Mouse (Mus musculus) erythroblast, embryonic 14.5 days (primary cell): ENCODE data around the gene Gm49336. TPM values are rescaled to one million over a fixed set of nuclear protein-coding genes. Genes with fewer than 3 reads are reported as not detected.
A peak's percentile ranks its signal among the peaks of the same experiment; 100 is the strongest.

Experiments
- H3K27me3 ChIP-seq: 2 replicates; pipeline ENCODE4 v1.6.1; 2012; ENCODE audit warnings: inconsistent platforms; ENCODE audit not compliant: control insufficient read depth
- H3K36me3 ChIP-seq: 2 replicates; pipeline ENCODE4 v1.6.1; 2012; ENCODE audit warnings: mild to moderate bottlenecking, inconsistent platforms; ENCODE audit not compliant: control insufficient read depth
- H3K4me1 ChIP-seq: 2 replicates; pipeline ENCODE4 v1.6.1; 2012; ENCODE audit warnings: inconsistent platforms; ENCODE audit not compliant: control insufficient read depth
- H3K4me3 ChIP-seq: replicated peaks from 2 replicates; pipeline ENCODE3; 2012; ENCODE audit warnings: moderate library complexity, mild to moderate bottlenecking, inconsistent platforms
- H3K9me3 ChIP-seq: 2 replicates; pipeline ENCODE4 v1.6.1; 2012; ENCODE audit warnings: low read length, inconsistent platforms, mixed read lengths; ENCODE audit not compliant: control insufficient read depth
- GATA1 ChIP-seq: IDR thresholded peaks from 2 replicates; pipeline ENCODE4 v1.6.1; 2012; ENCODE audit warnings: low read length, inconsistent platforms, mixed read lengths
- TAL1 ChIP-seq: IDR thresholded peaks from 3 replicates; pipeline ENCODE4 v1.6.1; 2012; ENCODE audit warnings: low read length, inconsistent platforms, mixed read lengths
- polyA plus RNA-seq: library from polyadenylated mRNA; stranded (reverse); fragments of >175 nt; gene quantifications from 2 replicates; pipeline ENCODE4 v1.2.3, GENCODE M21; 2012

The Gm49336 gene
- polyA plus RNA-seq, 1 experiment = 0.49 TPM

GRCm38 (mm10) chr14:60176891-60177613 is 74.3 kb downstream of the Gm49336 start:
- Histone ChIP-seq H3K4me1 (peaks cover 7% of the 10 kb centered on the region), H3K27me3 (peaks cover 44% of the 10 kb centered on the region), H3K4me3 (peak overlapping the region; percentile 57), H3K36me3 (no peaks in the 10 kb centered on the region), H3K9me3 (no peaks in the 10 kb centered on the region; the same call in 1 of the 2 replicates)
- TF ChIP-seq TAL1 = no peak

DNA sequence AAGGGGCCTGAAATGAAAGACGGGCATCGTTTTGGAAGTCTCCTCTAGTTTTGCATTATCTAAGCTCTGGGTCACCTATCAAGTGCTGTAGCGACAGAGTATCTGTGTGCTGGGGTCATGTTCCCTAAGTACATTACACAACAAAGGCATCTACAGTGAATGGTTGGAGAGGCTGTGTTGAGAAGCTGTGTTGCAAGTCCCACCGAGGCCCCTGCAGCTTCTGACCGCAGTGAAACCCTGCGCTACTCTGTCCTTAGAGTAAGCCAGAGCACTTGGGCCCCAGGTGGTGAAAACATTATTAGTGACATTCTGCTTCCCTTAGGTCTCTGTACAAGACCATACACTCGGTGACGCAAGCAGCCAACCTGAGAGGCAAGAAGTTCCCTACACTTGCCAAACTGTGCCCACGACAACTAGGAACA is 74.8 kb downstream of the Gm49336 start:
- Histone ChIP-seq H3K4me3 (peak overlapping the region; percentile 57), H3K4me1 (peaks cover 7% of the 10 kb centered on the region), H3K27me3 (peaks cover 44% of the 10 kb centered on the region), H3K9me3 (no peaks in the 10 kb centered on the region; the same call in 1 of the 2 replicates), H3K36me3 (no peaks in the 10 kb centered on the region)
- TF ChIP-seq GATA1 (no peak), TAL1 (no peak)

DNA sequence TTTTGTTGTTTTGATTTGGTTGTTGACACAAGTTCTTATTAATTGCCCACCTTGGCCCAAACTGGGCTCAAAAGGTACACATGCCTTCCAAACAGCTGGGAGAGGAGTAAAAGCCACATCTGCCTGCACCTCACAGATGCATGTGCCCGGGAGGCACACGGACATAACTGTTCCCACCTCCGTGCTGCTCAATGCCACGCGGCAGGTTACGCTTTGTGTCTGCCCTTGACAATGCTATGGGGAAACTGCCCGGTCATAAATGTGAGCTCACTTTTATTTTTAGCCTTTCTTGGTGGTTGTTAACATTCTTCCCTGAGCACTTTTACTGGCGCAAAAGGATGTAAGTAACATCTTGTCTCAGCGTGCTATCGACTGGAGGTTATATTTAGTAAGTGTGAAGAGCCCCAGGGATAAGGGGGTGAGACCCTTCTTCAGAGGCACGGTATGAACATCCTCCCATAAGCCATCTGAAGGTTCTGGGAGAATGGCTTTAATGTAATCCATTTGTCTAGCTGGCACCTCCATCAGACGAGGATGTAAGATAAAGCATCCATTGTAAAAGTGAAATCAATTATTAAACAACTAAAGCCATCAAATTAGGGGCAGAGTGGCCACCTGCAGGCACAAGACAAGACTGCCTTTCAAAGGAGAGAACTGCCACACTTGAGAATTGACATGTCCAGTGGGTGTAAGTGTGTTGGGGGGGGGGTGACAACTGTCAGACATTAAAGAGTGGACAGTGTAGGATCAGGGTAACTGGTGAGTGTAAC is 78.8 kb downstream of the Gm49336 start:
- Histone ChIP-seq H3K4me3 (no peak overlapping the region), H3K27me3 (peaks cover 23% of the 10 kb centered on the region), H3K4me1 (peaks cover 7% of the 10 kb centered on the region), H3K36me3 (no peaks in the 10 kb centered on the region), H3K9me3 (no peaks in the 10 kb centered on the region; the same call in 1 of the 2 replicates)
- TF ChIP-seq TAL1 (no peak), GATA1 (no peak)

DNA sequence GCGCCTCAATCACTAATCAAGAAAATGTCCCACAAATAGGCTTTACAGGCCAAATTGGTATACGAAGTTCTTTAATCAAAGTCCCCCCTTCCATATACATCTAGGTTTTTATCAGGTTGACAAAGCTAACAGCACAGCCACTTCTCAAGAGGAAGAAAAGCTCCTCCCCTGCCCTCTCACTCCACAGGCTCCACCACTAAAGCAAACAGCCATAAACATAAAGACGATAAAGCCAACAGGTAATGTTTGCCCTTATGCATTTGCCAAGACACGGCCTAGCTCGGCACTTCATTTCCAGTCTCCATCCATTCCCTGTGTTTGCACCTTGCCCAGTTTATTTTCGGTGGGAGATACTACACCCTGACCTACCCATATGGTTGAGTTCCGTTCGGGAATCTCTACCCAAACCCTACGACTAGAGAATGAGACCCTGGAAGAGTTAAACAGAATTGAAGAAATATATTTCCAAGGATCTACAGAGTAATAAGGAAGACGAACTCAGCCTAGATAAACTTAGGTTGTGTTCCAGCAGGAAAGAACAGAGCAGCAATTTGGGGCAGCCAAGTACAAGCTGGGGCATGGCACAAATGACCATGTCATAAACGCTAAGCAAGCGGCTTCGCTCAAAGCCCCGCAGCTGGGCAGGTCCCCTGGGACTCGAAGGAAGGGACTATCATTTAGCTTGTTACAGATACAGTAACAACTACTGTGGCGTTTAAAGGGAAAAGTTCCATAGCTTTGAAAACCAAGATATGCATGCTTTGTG is 80.3 kb downstream of the Gm49336 start:
- Histone ChIP-seq H3K27me3 (peaks cover 9% of the 10 kb centered on the region), H3K4me3 (no peak overlapping the region), H3K4me1 (no peaks in the 10 kb centered on the region), H3K9me3 (no peaks in the 10 kb centered on the region), H3K36me3 (no peaks in the 10 kb centered on the region)
- TF ChIP-seq TAL1 = no peak
- no peak for TF ChIP-seq GATA1

GRCm38 (mm10) chr14:60163367-60163766 is 87.9 kb downstream of the Gm49336 start:
- H3K27me3 ChIP-seq = no peaks in the 10 kb centered on the region
- H3K4me3 ChIP-seq = no peak overlapping the region
- no peak for TF ChIP-seq GATA1
- no peak for TF ChIP-seq TAL1
- H3K36me3 ChIP-seq = no peaks in the 10 kb centered on the region; the same call in 1 of the 2 replicates
- H3K4me1 ChIP-seq = no peaks in the 10 kb centered on the region
- H3K9me3 ChIP-seq = no peaks in the 10 kb centered on the region

Other genes with a start within 250 kb of the Gm49336 start
- 0.01 TPM in 1 of 2 replicates, not detected in the other for gene Atp8a2, start 54.3 kb downstream of the Gm49336 start, polyA plus RNA-seq
- not detected in 2 replicates for gene Nupl1, start 76 bp downstream of the Gm49336 start, polyA plus RNA-seq
- gene Mtmr6, start 13.7 kb upstream of the Gm49336 start, polyA plus RNA-seq = 0.15 and 0.20 TPM in 2 replicates
- gene Amer2, start 121.8 kb upstream of the Gm49336 start, polyA plus RNA-seq = not detected in 2 replicates